ENCODE assay signal across 21 mouse cellular contexts in the genomic region with DNA sequence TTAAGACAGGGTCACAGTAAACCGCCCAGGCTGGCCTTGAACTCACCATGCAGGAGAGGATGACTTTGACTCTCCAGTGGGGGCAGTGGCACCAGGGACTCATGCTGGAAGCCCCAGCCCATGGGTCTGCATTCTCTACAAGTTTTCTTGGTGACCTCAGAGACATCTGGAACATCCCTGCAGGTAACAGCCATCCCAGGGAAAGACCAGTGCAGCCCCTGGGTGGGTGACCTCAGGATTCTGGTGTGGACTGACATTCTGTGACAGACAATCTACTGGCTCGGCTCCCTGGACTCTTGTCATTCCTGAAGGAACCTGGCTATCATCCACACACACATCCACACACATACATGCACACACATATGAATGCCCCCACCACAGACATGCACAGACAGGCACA. TPM values are rescaled to one million over a fixed set of nuclear protein-coding genes. Genes with fewer than 3 reads are reported as not detected.
DNase-seq lines count a peak whose midpoint lies in the region; ATAC-seq and TF ChIP-seq lines count a peak whose summit lies in the region.
"Had no signal": no experiment of that assay in that cellular context is flagged by ENCODE, and none has a peak within 500 bp of the region (broad histone marks: within the 10 kb centered on the region; RNA-seq: fewer than 3 reads in every experiment).

No protein-coding gene starts in this region.

- no peak for TF ChIP-seq POLR2A in kidney, adult 2 months (IDR thresholded peaks at IDR 0.05; ENCODE audit: low read depth, low read length)

- no peak for TF ChIP-seq CTCF in kidney, adult 2 months (conservative IDR thresholded peaks at IDR 0.05; ENCODE audit: insufficient read depth, insufficient read length, low read depth, low read length)
- no peak for TF ChIP-seq CTCF in liver, postnatal 0 days (IDR thresholded peaks at IDR 0.05; ENCODE audit: low read depth)

- WGBS in kidney, embryonic 16.5 days: 78% methylated on average over 2 of the region's 2 CpGs
- 85% methylated on average over 2 of the region's 2 CpGs for WGBS in kidney, adult 2 months
- 78% methylated on average over 2 of the region's 2 CpGs for WGBS in liver, postnatal 0 days (ENCODE audit: insufficient replicate concordance)
- 69% methylated on average over 2 of the region's 2 CpGs for WGBS in liver, embryonic 12.5 days (ENCODE audit: insufficient replicate concordance)
- 85% methylated on average over 2 of the region's 2 CpGs for whole genome bisulfite sequencing in neural tube, embryonic 15.5 days

- no peaks in the 10 kb centered on the region for H3K9me3 ChIP-seq in kidney, embryonic 16.5 days (ENCODE audit: low read length)
- no peaks in the 10 kb centered on the region for H3K9me3 ChIP-seq in liver, postnatal 0 days (ENCODE audit: low read length)
- H3K9me3 ChIP-seq in liver, embryonic 12.5 days (replicated peaks): no peaks in the 10 kb centered on the region
- H3K9me3 ChIP-seq in neural tube, embryonic 15.5 days (replicated peaks): no peaks in the 10 kb centered on the region
- H3K9me3 ChIP-seq: forebrain, embryonic 10.5 days; forebrain, embryonic 13.5 days; heart, embryonic 10.5 days; heart, embryonic 13.5 days; hindbrain, embryonic 12.5 days had no signal

- H3K27ac ChIP-seq in kidney, embryonic 16.5 days (ENCODE audit: low read length): no peak overlapping the region
- H3K27ac ChIP-seq in kidney, adult 2 months (ENCODE audit: insufficient read depth, low read depth, low read length): no peak overlapping the region
- no peak overlapping the region for H3K27ac ChIP-seq in liver, postnatal 0 days (ENCODE audit: low read depth)
- no peak overlapping the region for H3K27ac ChIP-seq in liver, embryonic 12.5 days
- H3K27ac ChIP-seq in neural tube, embryonic 15.5 days (replicated peaks): no peak overlapping the region
- H3K27ac ChIP-seq: forebrain, embryonic 13.5 days; heart, adult 2 months; heart, embryonic 10.5 days; heart, embryonic 13.5 days; hindbrain, embryonic 12.5 days had no signal

- 0 out of 2 replicates have a peak overlapping the region, but pooled peaks have one; percentile 58 for H3K4me2 ChIP-seq in kidney, embryonic 16.5 days (replicated peaks; ENCODE audit: low read depth, low read length)
- H3K4me2 ChIP-seq in liver, postnatal 0 days (ENCODE audit: low read depth, low read length): peak overlapping the region; percentile 11; the same call in 1 of the 2 replicates
- no peak overlapping the region for H3K4me2 ChIP-seq in liver, embryonic 12.5 days
- H3K4me2 ChIP-seq in neural tube, embryonic 15.5 days: peak overlapping the region; percentile 78

- peak; percentile 68 for DNase-seq in cerebellum, adult 9-11 months
- DNase-seq in kidney, adult 2 months: no peak
- DNase-seq in liver, postnatal 0 days: no peak
- DNase-seq in right cerebral cortex, postnatal 4 days: no peak
- DNase-seq: adrenal gland, adult 2 months; adrenal gland, postnatal 14 days; gastrocnemius, postnatal 10 days; gastrocnemius, postnatal 36 days; heart, adult 2 months; heart, postnatal 14 days; heart, postnatal 4 days had no signal

- no peaks in the 10 kb centered on the region for H3K27me3 ChIP-seq in kidney, embryonic 16.5 days (ENCODE audit: insufficient read depth, low read length)
- no peaks in the 10 kb centered on the region for H3K27me3 ChIP-seq in kidney, adult 2 months (replicated peaks; ENCODE audit: control insufficient read depth, insufficient read depth, low read length)
- no peaks in the 10 kb centered on the region for H3K27me3 ChIP-seq in liver, postnatal 0 days (ENCODE audit: insufficient read depth, low read length)
- H3K27me3 ChIP-seq in liver, embryonic 12.5 days (replicated peaks): peaks cover 40% of the 10 kb centered on the region
- H3K27me3 ChIP-seq in neural tube, embryonic 15.5 days (replicated peaks): no peaks in the 10 kb centered on the region
- H3K27me3 ChIP-seq: hindbrain, embryonic 12.5 days had no signal

- ATAC-seq in cerebellum, adult (ENCODE audit: insufficient number of reproducible peaks, low FRiP score, low TSS enrichment): no peak
- ATAC-seq in kidney, embryonic 16.5 days (ENCODE audit: low FRiP score, low TSS enrichment): no peak
- ATAC-seq in liver, postnatal 0 days: no peak
- no peak for ATAC-seq in liver, embryonic 12.5 days
- ATAC-seq in neural tube, embryonic 15.5 days (ENCODE audit: low FRiP score): no peak

- H3K9ac ChIP-seq in kidney, embryonic 16.5 days (replicated peaks; ENCODE audit: low read length): no peak overlapping the region
- no peak overlapping the region for H3K9ac ChIP-seq in liver, postnatal 0 days (replicated peaks)
- no peak overlapping the region for H3K9ac ChIP-seq in liver, embryonic 12.5 days
- H3K9ac ChIP-seq in neural tube, embryonic 15.5 days (replicated peaks): no peak overlapping the region
- H3K9ac ChIP-seq: forebrain, embryonic 13.5 days; heart, embryonic 13.5 days; hindbrain, embryonic 12.5 days had no signal

- H3K36me3 ChIP-seq in kidney, embryonic 16.5 days (ENCODE audit: insufficient read depth, low read length): no peaks in the 10 kb centered on the region
- no peaks in the 10 kb centered on the region for H3K36me3 ChIP-seq in kidney, adult 2 months (ENCODE audit: control insufficient read depth, insufficient read depth, low read length)
- no peaks in the 10 kb centered on the region for H3K36me3 ChIP-seq in liver, postnatal 0 days (replicated peaks; ENCODE audit: insufficient read depth, low read length)
- no peaks in the 10 kb centered on the region for H3K36me3 ChIP-seq in liver, embryonic 12.5 days
- no peaks in the 10 kb centered on the region for H3K36me3 ChIP-seq in neural tube, embryonic 15.5 days
- H3K36me3 ChIP-seq: forebrain, embryonic 10.5 days; heart, embryonic 10.5 days; heart, embryonic 13.5 days; hindbrain, embryonic 12.5 days had no signal

- TF ChIP-seq EP300 in liver, postnatal 0 days (IDR thresholded peaks at IDR 0.05; ENCODE audit: low read depth): no peak

- no peak overlapping the region for H3K4me3 ChIP-seq in kidney, embryonic 16.5 days (ENCODE audit: low read length)
- H3K4me3 ChIP-seq in kidney, adult 2 months (ENCODE audit: insufficient read depth, low read depth, low read length): no peak overlapping the region
- no peak overlapping the region for H3K4me3 ChIP-seq in liver, postnatal 0 days (ENCODE audit: low read depth, low read length)
- no peak overlapping the region for H3K4me3 ChIP-seq in liver, embryonic 12.5 days
- no peak overlapping the region for H3K4me3 ChIP-seq in neural tube, embryonic 15.5 days (replicated peaks)
- H3K4me3 ChIP-seq: heart, adult 2 months had no signal

- H3K4me1 ChIP-seq in kidney, embryonic 16.5 days (ENCODE audit: insufficient read depth, low read length): peaks cover 8% of the 10 kb centered on the region; the same call in 1 of the 2 replicates
- no peaks in the 10 kb centered on the region for H3K4me1 ChIP-seq in kidney, adult 2 months (ENCODE audit: control insufficient read depth, insufficient read depth, low read length)
- H3K4me1 ChIP-seq in liver, postnatal 0 days (ENCODE audit: insufficient read depth): 0 out of 2 replicates have a peak, but pooled peaks cover 6% of the 10 kb centered on the region
- peaks cover 27% of the 10 kb centered on the region for H3K4me1 ChIP-seq in liver, embryonic 12.5 days
- H3K4me1 ChIP-seq in neural tube, embryonic 15.5 days: peaks cover 18% of the 10 kb centered on the region

RNA-seq across cellular contexts. Expression of a gene that starts 0.9 kb away (rescaled TPM):
- 6.6 and 6.7 TPM in 2 replicates for polyA plus RNA-seq in kidney, embryonic 16.5 days (2015; fragmentation: Nextera tagmentation; extraction: Ambion mirVana)
- polyA plus RNA-seq in kidney, adult 2 months (2012; rRNA removed): 1.9 and 2.0 TPM in 2 replicates
- 1.3 TPM in 2 replicates for polyA plus RNA-seq in liver, postnatal 0 days (2015; fragmentation: Nextera tagmentation; extraction: Ambion mirVana)
- polyA plus RNA-seq in liver, embryonic 12.5 days (2016; fragmentation: Nextera tagmentation; extraction: Ambion mirVana): 0.80 and 0.81 TPM in 2 replicates
- 22.8 and 24.9 TPM in 2 replicates for polyA plus RNA-seq in neural tube, embryonic 15.5 days (2015; fragmentation: Nextera tagmentation; extraction: Ambion mirVana)

RNA-seq across cellular contexts. Expression of a gene that starts 9.8 kb away (rescaled TPM):
- polyA plus RNA-seq in kidney, embryonic 16.5 days (2015; fragmentation: Nextera tagmentation; extraction: Ambion mirVana): 0.11 and 0.41 TPM in 2 replicates
- 0.04 and 0.25 TPM in 2 replicates for polyA plus RNA-seq in kidney, adult 2 months (2012; rRNA removed)
- not detected in 2 replicates for polyA plus RNA-seq in liver, postnatal 0 days (2015; fragmentation: Nextera tagmentation; extraction: Ambion mirVana)
- not detected in 2 replicates for polyA plus RNA-seq in liver, embryonic 12.5 days (2016; fragmentation: Nextera tagmentation; extraction: Ambion mirVana)
- 55.3 and 69.4 TPM in 2 replicates for polyA plus RNA-seq in neural tube, embryonic 15.5 days (2015; fragmentation: Nextera tagmentation; extraction: Ambion mirVana)
- polyA plus RNA-seq: CD4-positive, CD25-positive, alpha-beta regulatory T cell, adult 4 months had no signal

RNA-seq across cellular contexts. Expression of a gene that starts 21.6 kb away (rescaled TPM):
- 19.6 and 19.9 TPM in 2 replicates for polyA plus RNA-seq in kidney, embryonic 16.5 days (2015; fragmentation: Nextera tagmentation; extraction: Ambion mirVana)
- polyA plus RNA-seq in kidney, adult 2 months (2012; rRNA removed): 37.5 and 39.6 TPM in 2 replicates
- polyA plus RNA-seq in liver, postnatal 0 days (2015; fragmentation: Nextera tagmentation; extraction: Ambion mirVana): 4.6 and 4.7 TPM in 2 replicates
- 7.1 and 7.9 TPM in 2 replicates for polyA plus RNA-seq in liver, embryonic 12.5 days (2016; fragmentation: Nextera tagmentation; extraction: Ambion mirVana)
- 43.9 and 47.7 TPM in 2 replicates for polyA plus RNA-seq in neural tube, embryonic 15.5 days (2015; fragmentation: Nextera tagmentation; extraction: Ambion mirVana)

RNA-seq across cellular contexts. Expression of a gene that starts 44.3 kb away (rescaled TPM):
- polyA plus RNA-seq in kidney, embryonic 16.5 days (2015; fragmentation: Nextera tagmentation; extraction: Ambion mirVana): 244 and 250 TPM in 2 replicates
- polyA plus RNA-seq in kidney, adult 2 months (2012; rRNA removed): 183 and 212 TPM in 2 replicates
- 50.2 and 50.6 TPM in 2 replicates for polyA plus RNA-seq in liver, postnatal 0 days (2015; fragmentation: Nextera tagmentation; extraction: Ambion mirVana)
- 89.2 and 91.3 TPM in 2 replicates for polyA plus RNA-seq in liver, embryonic 12.5 days (2016; fragmentation: Nextera tagmentation; extraction: Ambion mirVana)
- polyA plus RNA-seq in neural tube, embryonic 15.5 days (2015; fragmentation: Nextera tagmentation; extraction: Ambion mirVana): 290 and 298 TPM in 2 replicates

RNA-seq across cellular contexts. Expression of a gene that starts 54.2 kb away (rescaled TPM):
- 69.6 and 70.0 TPM in 2 replicates for polyA plus RNA-seq in kidney, embryonic 16.5 days (2015; fragmentation: Nextera tagmentation; extraction: Ambion mirVana)
- polyA plus RNA-seq in kidney, adult 2 months (2012; rRNA removed): 22.2 and 26.1 TPM in 2 replicates
- 7.4 and 8.1 TPM in 2 replicates for polyA plus RNA-seq in liver, postnatal 0 days (2015; fragmentation: Nextera tagmentation; extraction: Ambion mirVana)
- polyA plus RNA-seq in liver, embryonic 12.5 days (2016; fragmentation: Nextera tagmentation; extraction: Ambion mirVana): 48.5 and 50.8 TPM in 2 replicates
- 44.3 and 52.9 TPM in 2 replicates for polyA plus RNA-seq in neural tube, embryonic 15.5 days (2015; fragmentation: Nextera tagmentation; extraction: Ambion mirVana)

Comparison
In these comparisons a context has a peak if more than half of its experiments do, and no peak if none do; other contexts are left out.
1. RNA of a gene that starts 9.8 kb away (polyA plus RNA-seq): 55.3 to 69.4 TPM in neural tube, embryonic 15.5 days; 0.04 to 0.25 TPM in kidney, adult 2 months, 0.11 to 0.41 TPM in kidney, embryonic 16.5 days, not detected in liver, postnatal 0 days and not detected in liver, embryonic 12.5 days; every median in the first group is over 10 times any median in the second.